Mouse (Mus musculus) lung, embryonic 14.5 days (tissue): Measurements from ENCODE around the gene Cep72. TPM values are rescaled to one million over a fixed set of nuclear protein-coding genes. Genes with fewer than 3 reads are reported as not detected.
A peak's percentile ranks its signal among the peaks of the same experiment; 100 is the strongest.

Source experiments
- ATAC-seq: fragments of 200-750 bp; cut with Nextera tagmentation; 2 replicates; pipeline ENCODE4 v1.8.0; 2017; ENCODE audit warnings: mild to moderate bottlenecking, moderate TSS enrichment, moderate library complexity; ENCODE audit not compliant: insufficient read depth
- DNase-seq: peaks from one replicate; pipeline ENCODE4 v3.0.0-alpha.2; 2015
- H3K27ac ChIP-seq: fragments of 300-500 bp; sonication (generic); 2 replicates; pipeline ENCODE4 v1.5.1; 2014; ENCODE audit warnings: low read depth, mild to moderate bottlenecking, moderate library complexity
- H3K27me3 ChIP-seq: fragments of 300-500 bp; sonication (generic); 2 replicates; pipeline ENCODE4 v1.6.1; 2014; ENCODE audit warnings: low read length, control low read depth; ENCODE audit not compliant: insufficient read depth
- H3K36me3 ChIP-seq: fragments of 300-500 bp; sonication (generic); 2 replicates; pipeline ENCODE4 v1.6.1; 2014; ENCODE audit warnings: control low read depth; ENCODE audit not compliant: insufficient read depth
- H3K4me1 ChIP-seq: fragments of 300-500 bp; sonication (generic); 2 replicates; pipeline ENCODE4 v1.6.1; 2014; ENCODE audit warnings: antibody characterized with exemption, control low read depth; ENCODE audit not compliant: insufficient read depth
- H3K4me2 ChIP-seq: fragments of 300-500 bp; sonication (generic); 2 replicates; pipeline ENCODE4 v1.6.1; 2014; ENCODE audit warnings: mild to moderate bottlenecking
- H3K4me3 ChIP-seq: fragments of 300-500 bp; sonication (generic); 2 replicates; pipeline ENCODE4 v1.5.1; 2014; ENCODE audit warnings: low read depth, low read length
- H3K9ac ChIP-seq: fragments of 300-500 bp; sonication (generic); 2 replicates; pipeline ENCODE4 v1.6.1; 2014
- H3K9me3 ChIP-seq: fragments of 300-500 bp; sonication (generic); 2 replicates; pipeline ENCODE4 v1.6.1; 2016; ENCODE audit warnings: low read depth, low read length, control low read depth
- CTCF ChIP-seq: IDR thresholded peaks from 2 replicates; pipeline ENCODE4 v1.5.1; 2016; ENCODE audit warnings: antibody characterized with exemption, low read depth
- whole genome bisulfite sequencing: fragments of 180-500 bp; shearing (Covaris S2); extraction: QIAGEN DNeasy Blood & Tissue Kit; methylation state at CpG from one replicate; pipeline ENCODE4 v1.1.7; 2014; 5-methylcytosine and 5-hydroxymethylcytosine counted together
- polyA plus RNA-seq: library from polyadenylated mRNA; unstranded; fragments of >200 nt; fragmentation: Nextera tagmentation; extraction: Ambion mirVana; gene quantifications from 2 replicates; pipeline ENCODE4 v1.2.1, GENCODE M21; 2014

Gene Cep72
- polyA plus RNA-seq, 1 experiment from 2014 or later, result 19.3 TPM

- H3K4me2 ChIP-seq, result no peak overlapping the region
- H3K27ac ChIP-seq, result no peak overlapping the region
- no peaks in the 10 kb centered on the region for H3K27me3 ChIP-seq
- no peaks in the 10 kb centered on the region for H3K9me3 ChIP-seq
- 72% methylated on average over 1 of the region's 1 CpGs for WGBS
- 0 out of 2 replicates have a peak, but pooled peaks cover 4% of the 10 kb centered on the region for H3K36me3 ChIP-seq
- no peak for DNase-seq
- H3K9ac ChIP-seq, result no peak overlapping the region
- no peak for ATAC-seq
- no peak overlapping the region for H3K4me3 ChIP-seq
- no peaks in the 10 kb centered on the region for H3K4me1 ChIP-seq
- TF ChIP-seq CTCF, result no peak
Observed at GRCm38 (mm10) chr13:74063340-74064050, 1.4 kb upstream of the Cep72 start.

GRCm38 (mm10) chr13:74062378-74063128 lies 454 bp upstream of the Cep72 start:
- Histone ChIP-seq H3K4me2 (peak overlapping the region; percentile 56), H3K4me1 (no peaks in the 10 kb centered on the region), H3K9ac (peak overlapping the region; percentile 88), H3K9me3 (no peaks in the 10 kb centered on the region), H3K27ac (no peak overlapping the region), H3K4me3 (peak overlapping the region; percentile 70), H3K36me3 (peaks cover 12% of the 10 kb centered on the region), H3K27me3 (no peaks in the 10 kb centered on the region)
- WGBS, result 27% methylated on average over 11 of the region's 11 CpGs
- ATAC-seq (peak; percentile 98; the same call in 1 of the 2 replicates), DNase-seq (no peak)
- no peak for TF ChIP-seq CTCF

DNA sequence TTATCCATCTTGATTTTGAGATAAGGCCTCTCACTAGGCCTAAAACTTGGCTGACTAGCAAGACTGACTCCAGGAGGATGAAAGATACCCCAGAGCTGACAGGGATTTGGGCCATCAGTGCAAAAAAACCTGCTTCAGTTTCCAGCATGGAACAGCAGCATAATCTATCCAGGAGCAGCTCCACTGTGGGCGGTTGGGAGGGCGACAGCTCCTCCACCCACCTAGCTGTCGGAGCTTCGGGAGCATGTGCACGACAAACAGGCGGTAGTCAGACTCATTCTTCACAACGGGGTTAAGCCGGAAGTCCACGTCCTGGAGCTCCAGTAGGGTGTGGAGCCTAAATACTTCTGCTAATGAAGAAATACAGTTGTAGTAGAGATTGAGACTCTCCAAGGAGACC lies 4.0 kb downstream of the Cep72 start:
- 91% methylated on average over 9 of the region's 9 CpGs for WGBS
- Histone ChIP-seq H3K36me3 (peaks cover 16% of the 10 kb centered on the region), H3K9ac (no peak overlapping the region), H3K4me3 (no peak overlapping the region), H3K9me3 (no peaks in the 10 kb centered on the region), H3K4me1 (no peaks in the 10 kb centered on the region), H3K4me2 (no peak overlapping the region), H3K27ac (no peak overlapping the region), H3K27me3 (no peaks in the 10 kb centered on the region)
- no peak for TF ChIP-seq CTCF
- DNase-seq (no peak), ATAC-seq (no peak)

GRCm38 (mm10) chr13:74056194-74056593 lies 5.9 kb downstream of the Cep72 start:
- no peak for TF ChIP-seq CTCF
- H3K4me3 ChIP-seq, result no peak overlapping the region
- no peaks in the 10 kb centered on the region for H3K27me3 ChIP-seq
- 82% methylated on average over 1 of the region's 1 CpGs for WGBS
- no peak overlapping the region for H3K27ac ChIP-seq
- H3K36me3 ChIP-seq, result peaks cover 25% of the 10 kb centered on the region
- H3K4me2 ChIP-seq, result no peak overlapping the region
- no peak for DNase-seq
- no peak for ATAC-seq
- H3K9ac ChIP-seq, result no peak overlapping the region
- no peaks in the 10 kb centered on the region for H3K9me3 ChIP-seq
- no peaks in the 10 kb centered on the region for H3K4me1 ChIP-seq

DNA sequence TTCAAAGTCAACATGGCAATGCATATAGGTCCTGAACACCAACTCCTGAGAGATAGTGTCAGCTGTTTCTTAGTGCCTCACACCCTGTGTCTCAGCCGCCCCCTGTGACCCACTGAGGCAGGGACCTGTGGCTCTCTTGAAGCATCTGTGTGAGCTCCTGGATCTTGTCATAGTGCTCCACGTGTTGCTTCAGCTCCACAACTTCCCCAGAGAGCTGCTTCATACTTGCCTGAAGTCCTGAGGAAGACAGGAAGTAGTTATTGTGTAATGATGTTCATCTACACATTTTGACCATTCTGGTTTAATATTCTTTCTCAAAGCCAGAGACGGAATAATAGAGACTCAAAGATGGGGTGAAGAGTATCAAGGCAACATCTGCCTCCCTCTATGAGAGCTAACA lies 22.2 kb downstream of the Cep72 start:
- peaks cover 42% of the 10 kb centered on the region for H3K36me3 ChIP-seq
- no peak for TF ChIP-seq CTCF
- no peak overlapping the region for H3K27ac ChIP-seq
- whole genome bisulfite sequencing, result 85% methylated on average over 3 of the region's 3 CpGs
- H3K4me1 ChIP-seq, result no peaks in the 10 kb centered on the region
- H3K27me3 ChIP-seq, result no peaks in the 10 kb centered on the region
- H3K9me3 ChIP-seq, result no peaks in the 10 kb centered on the region
- DNase-seq, result no peak
- no peak for ATAC-seq
- no peak overlapping the region for H3K4me3 ChIP-seq
- no peak overlapping the region for H3K4me2 ChIP-seq
- H3K9ac ChIP-seq, result no peak overlapping the region

DNA sequence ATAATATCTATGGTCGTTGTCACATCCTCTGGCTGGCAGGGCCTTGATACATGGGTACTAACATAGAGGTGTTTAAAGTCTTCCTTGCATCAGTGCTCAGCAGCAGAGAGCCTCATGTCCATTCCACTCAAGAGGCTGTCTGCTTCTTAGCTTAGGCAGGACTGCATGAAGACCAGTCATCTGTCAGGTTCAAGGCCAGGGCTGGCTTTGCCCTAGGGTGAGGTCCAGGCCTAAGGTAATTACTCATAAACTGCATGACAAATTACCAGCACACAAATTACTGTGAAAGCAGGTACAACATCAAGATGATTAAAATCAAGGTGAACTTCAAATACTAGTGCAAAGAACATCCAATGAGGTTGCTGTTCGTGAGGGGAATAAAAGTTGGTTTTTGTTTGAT lies 26.3 kb downstream of the Cep72 start:
- no peak for ATAC-seq
- peaks cover 21% of the 10 kb centered on the region for H3K36me3 ChIP-seq
- 84% methylated on average over 2 of the region's 2 CpGs for WGBS
- no peak overlapping the region for H3K4me3 ChIP-seq
- H3K27ac ChIP-seq, result no peak overlapping the region
- no peaks in the 10 kb centered on the region for H3K9me3 ChIP-seq
- no peaks in the 10 kb centered on the region for H3K27me3 ChIP-seq
- H3K4me2 ChIP-seq, result no peak overlapping the region
- no peaks in the 10 kb centered on the region for H3K4me1 ChIP-seq
- DNase-seq, result no peak
- TF ChIP-seq CTCF, result no peak
- H3K9ac ChIP-seq, result no peak overlapping the region

- Histone ChIP-seq H3K9me3 (no peaks in the 10 kb centered on the region), H3K36me3 (peaks cover 16% of the 10 kb centered on the region; the same call in 1 of the 2 replicates), H3K4me3 (no peak overlapping the region), H3K9ac (no peak overlapping the region), H3K27ac (no peak overlapping the region), H3K4me1 (no peaks in the 10 kb centered on the region), H3K27me3 (no peaks in the 10 kb centered on the region), H3K4me2 (no peak overlapping the region)
- DNase-seq, result no peak
- no peak for TF ChIP-seq CTCF
- ATAC-seq, result no peak
- WGBS, result 61% methylated on average over 2 of the region's 2 CpGs
Observed at GRCm38 (mm10) chr13:74034756-74035155, 27.3 kb downstream of the Cep72 start.
